Mouse (Mus musculus) neural tube, embryonic 11.5 days (tissue): ENCODE data around the gene Agap1. TPM values are rescaled to one million over a fixed set of nuclear protein-coding genes. Genes with fewer than 3 reads are reported as not detected.

Source experiments
- ATAC-seq: fragments of 200-750 bp; cut with Nextera tagmentation; 2 replicates; pipeline ENCODE4 v1.8.0; 2017; ENCODE audit warnings: moderate number of reproducible peaks, mild to moderate bottlenecking, moderate TSS enrichment, moderate library complexity; ENCODE audit not compliant: insufficient read depth, low FRiP score, low TSS enrichment
- DNase-seq: peaks from one replicate; pipeline ENCODE4 v3.0.0-alpha.2; 2015; ENCODE audit warnings: low spot score
- H3K27ac ChIP-seq: fragments of 300-500 bp; sonication (generic); 2 replicates; pipeline ENCODE4 v1.5.1; 2014; ENCODE audit warnings: low read depth, mild to moderate bottlenecking, low read length
- H3K27me3 ChIP-seq: fragments of 300-500 bp; sonication (generic); 2 replicates; pipeline ENCODE4 v1.6.1; 2014; ENCODE audit warnings: mild to moderate bottlenecking, low read length, mixed read lengths; ENCODE audit not compliant: control insufficient read depth, insufficient read depth
- H3K36me3 ChIP-seq: fragments of 300-500 bp; sonication (generic); 2 replicates; pipeline ENCODE4 v1.6.1; 2014; ENCODE audit warnings: mild to moderate bottlenecking, low read length, moderate library complexity, mixed read lengths; ENCODE audit not compliant: control insufficient read depth, insufficient read depth
- H3K4me1 ChIP-seq: fragments of 300-500 bp; sonication (generic); 2 replicates; pipeline ENCODE4 v1.6.1; 2014; ENCODE audit warnings: low read length, mixed read lengths; ENCODE audit not compliant: control insufficient read depth, insufficient read depth
- H3K4me2 ChIP-seq: fragments of 300-500 bp; sonication (generic); 2 replicates; pipeline ENCODE4 v1.6.1; 2014; ENCODE audit warnings: low read depth, mild to moderate bottlenecking, moderate library complexity
- H3K4me3 ChIP-seq: fragments of 300-500 bp; sonication (generic); 2 replicates; pipeline ENCODE4 v1.5.1; 2014; ENCODE audit warnings: low read depth, low read length
- H3K9ac ChIP-seq: fragments of 300-500 bp; sonication (generic); 2 replicates; pipeline ENCODE4 v1.6.1; 2014; ENCODE audit warnings: mild to moderate bottlenecking, low read length
- H3K9me3 ChIP-seq: fragments of 300-500 bp; sonication (generic); 2 replicates; pipeline ENCODE4 v1.6.1; 2016; ENCODE audit warnings: low read length; ENCODE audit not compliant: control insufficient read depth
- WGBS: fragments of 180-500 bp; shearing (Covaris S2); extraction: QIAGEN DNeasy Blood & Tissue Kit; methylation state at CpG from one replicate; pipeline ENCODE4 v1.1.7; 2014; 5-methylcytosine and 5-hydroxymethylcytosine counted together
- polyA plus RNA-seq: library from polyadenylated mRNA; unstranded; fragments of >200 nt; fragmentation: Nextera tagmentation; extraction: Ambion mirVana; gene quantifications from 2 replicates; pipeline ENCODE4 v1.2.1, GENCODE M21; 2014

Agap1 gene
- polyA plus RNA-seq, 1 experiment from 2014 or later: 31.1 TPM

GRCm38 (mm10) chr1:89566578-89567488, 112.2 kb downstream of the Agap1 start:
- H3K4me1 ChIP-seq: peaks cover 31% of the 10 kb centered on the region
- ATAC-seq: no peak
- H3K9ac ChIP-seq: no peak overlapping the region
- peak overlapping the region; percentile 65; the same call in 1 of the 2 replicates for H3K27ac ChIP-seq
- H3K36me3 ChIP-seq: no peaks in the 10 kb centered on the region
- no peaks in the 10 kb centered on the region for H3K27me3 ChIP-seq
- no peak overlapping the region for H3K4me3 ChIP-seq
- no peak for DNase-seq
- 20% methylated on average over 9 of the region's 9 CpGs for WGBS
- no peak overlapping the region for H3K4me2 ChIP-seq
- no peaks in the 10 kb centered on the region for H3K9me3 ChIP-seq

- Histone ChIP-seq H3K27ac (no peak overlapping the region), H3K9me3 (no peaks in the 10 kb centered on the region), H3K9ac (no peak overlapping the region), H3K4me1 (peaks cover 31% of the 10 kb centered on the region), H3K27me3 (no peaks in the 10 kb centered on the region), H3K4me3 (no peak overlapping the region), H3K36me3 (no peaks in the 10 kb centered on the region), H3K4me2 (no peak overlapping the region)
- 69% methylated on average over 6 of the region's 6 CpGs for WGBS
- ATAC-seq (no peak), DNase-seq (no peak)
These were observed 114.2 kb downstream of the Agap1 start for GRCm38 (mm10) chr1:89568546-89569405.

DNA sequence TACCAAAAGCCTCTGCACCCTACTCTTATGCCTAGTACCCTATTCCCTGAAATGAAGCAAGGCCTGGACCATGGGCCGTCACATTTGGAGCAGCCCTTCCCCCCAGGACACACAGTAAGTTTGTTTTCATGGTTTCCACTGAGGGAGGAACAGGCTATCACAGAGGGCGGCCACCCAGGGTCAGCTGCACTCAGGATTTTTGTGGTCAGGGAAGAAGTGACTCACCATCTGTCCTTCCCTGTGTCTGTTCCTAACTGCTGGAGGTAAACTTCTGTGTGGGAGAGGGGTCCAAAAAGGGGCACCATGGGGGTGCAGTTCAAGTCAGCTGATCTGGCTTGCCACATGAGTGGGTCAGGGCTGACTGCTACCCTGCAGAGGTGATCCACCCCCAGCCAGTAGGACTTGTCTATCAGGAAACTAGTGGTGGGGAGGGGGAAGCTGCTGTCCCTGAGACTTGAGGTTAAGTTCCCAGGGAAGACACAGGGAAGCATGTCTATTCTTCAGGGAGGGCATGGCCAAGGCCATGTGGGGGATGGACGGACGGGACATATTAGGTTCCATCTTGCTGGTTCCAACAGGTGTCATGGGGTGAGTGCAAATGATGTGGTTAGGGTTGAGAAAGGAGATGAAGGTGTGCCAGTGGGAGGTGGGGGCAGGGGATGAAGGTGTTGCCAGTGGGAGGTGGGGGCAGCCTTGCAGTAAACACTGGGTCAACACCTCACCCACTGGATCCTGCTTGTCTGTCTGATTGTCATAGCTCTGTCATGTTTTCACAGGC, 116.1 kb downstream of the Agap1 start:
- no peak overlapping the region for H3K4me2 ChIP-seq
- H3K27ac ChIP-seq: no peak overlapping the region
- H3K4me1 ChIP-seq: peaks cover 23% of the 10 kb centered on the region

GRCm38 (mm10) chr1:89573486-89573885, 118.9 kb downstream of the Agap1 start:
- WGBS: 93% methylated on average over 4 of the region's 4 CpGs
- H3K4me1 ChIP-seq: peaks cover 24% of the 10 kb centered on the region

More for the DNA sequence above, 116.1 kb downstream of the Agap1 start:
- Histone ChIP-seq H3K4me3 (no peak overlapping the region), H3K9me3 (no peaks in the 10 kb centered on the region), H3K9ac (no peak overlapping the region), H3K36me3 (no peaks in the 10 kb centered on the region), H3K27me3 (no peaks in the 10 kb centered on the region)
- no peak for ATAC-seq
- WGBS: 73% methylated on average over 4 of the region's 4 CpGs
- no peak for DNase-seq

DNA sequence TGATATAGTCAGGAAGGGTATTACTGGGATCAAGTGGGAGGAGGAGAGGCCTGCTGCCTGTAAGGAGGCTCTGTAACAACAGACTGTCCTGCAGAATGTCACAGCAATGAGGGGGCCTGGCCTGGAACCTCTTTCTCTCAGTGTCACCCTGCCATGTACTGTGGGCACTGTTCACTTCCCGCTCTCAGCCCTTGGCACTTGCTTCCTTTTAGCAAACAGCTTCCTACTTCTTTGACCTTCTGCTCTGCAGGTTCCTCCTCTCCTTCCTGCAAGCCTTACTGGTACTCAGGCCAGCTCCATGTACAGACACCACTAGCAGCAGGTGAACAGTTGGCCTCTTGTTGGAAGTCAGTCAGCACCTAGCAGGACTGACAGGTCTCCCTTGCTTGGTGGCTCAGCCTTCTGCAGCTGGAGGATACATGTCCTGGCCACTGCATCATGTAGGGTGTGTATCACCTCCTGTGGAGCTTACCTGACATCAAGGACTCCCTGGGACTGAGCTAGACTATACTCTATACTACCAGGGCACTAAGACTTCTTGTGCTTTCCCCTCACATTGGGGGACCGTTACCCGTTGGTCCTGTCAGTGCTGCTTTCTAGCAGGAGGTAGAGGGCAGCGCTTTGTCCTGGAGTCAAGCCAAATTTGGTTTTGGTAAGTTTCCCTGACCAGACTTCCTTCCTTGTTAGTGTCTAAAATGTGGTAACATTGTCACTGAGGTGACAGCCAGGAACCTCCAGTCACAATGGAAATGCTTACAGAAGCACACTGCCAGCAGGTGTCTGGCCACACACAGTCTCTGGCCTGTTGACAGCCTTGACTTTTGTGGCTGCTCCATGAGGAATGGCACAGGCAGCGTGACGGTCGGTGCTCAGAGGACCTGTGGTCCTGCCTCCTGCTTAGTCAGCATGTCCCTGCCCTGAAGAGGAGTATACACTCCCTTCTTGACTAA, 120.6 kb downstream of the Agap1 start:
- no peaks in the 10 kb centered on the region for H3K9me3 ChIP-seq
- ATAC-seq: no peak
- H3K4me2 ChIP-seq: no peak overlapping the region
- H3K27ac ChIP-seq: no peak overlapping the region
- no peak overlapping the region for H3K9ac ChIP-seq
- no peak for DNase-seq
- peaks cover 22% of the 10 kb centered on the region for H3K4me1 ChIP-seq
- H3K27me3 ChIP-seq: no peaks in the 10 kb centered on the region
- 59% methylated on average over 7 of the region's 7 CpGs for WGBS
- H3K4me3 ChIP-seq: no peak overlapping the region
- no peaks in the 10 kb centered on the region for H3K36me3 ChIP-seq

More at GRCm38 (mm10) chr1:89573486-89573885, 118.9 kb downstream of the Agap1 start:
- ATAC-seq (no peak), DNase-seq (no peak)
- Histone ChIP-seq H3K36me3 (no peaks in the 10 kb centered on the region), H3K9ac (no peak overlapping the region), H3K27me3 (no peaks in the 10 kb centered on the region), H3K4me3 (no peak overlapping the region), H3K4me2 (no peak overlapping the region), H3K27ac (no peak overlapping the region), H3K9me3 (no peaks in the 10 kb centered on the region)

GRCm38 (mm10) chr1:89576174-89576890, 121.7 kb downstream of the Agap1 start:
- Histone ChIP-seq H3K36me3 (no peaks in the 10 kb centered on the region), H3K4me1 (peaks cover 26% of the 10 kb centered on the region), H3K27ac (peak overlapping the region; percentile 92), H3K9ac (peak overlapping the region; percentile 54), H3K4me2 (peak overlapping the region; percentile 41), H3K4me3 (no peak overlapping the region), H3K27me3 (0 out of 2 replicates have a peak, but pooled peaks cover under 1% of the 10 kb centered on the region), H3K9me3 (no peaks in the 10 kb centered on the region)
- WGBS: 52% methylated on average over 7 of the region's 7 CpGs
- DNase-seq (no peak), ATAC-seq (no peak)

GRCm38 (mm10) chr1:89576985-89577384, 122.4 kb downstream of the Agap1 start:
- 0 out of 2 replicates have a peak overlapping the region, but pooled peaks have one; percentile 8 for H3K4me3 ChIP-seq
- H3K4me1 ChIP-seq: peaks cover 32% of the 10 kb centered on the region
- peak overlapping the region; percentile 54 for H3K9ac ChIP-seq
- ATAC-seq: no peak; the same call in 1 of the 2 replicates
- peak overlapping the region; percentile 41 for H3K4me2 ChIP-seq
- no peaks in the 10 kb centered on the region for H3K36me3 ChIP-seq
- DNase-seq: peak; percentile 75
- peak overlapping the region; percentile 92 for H3K27ac ChIP-seq
- peaks cover 5% of the 10 kb centered on the region; the same call in 1 of the 2 replicates for H3K27me3 ChIP-seq
- 21% methylated on average over 4 of the region's 4 CpGs for WGBS
- no peaks in the 10 kb centered on the region for H3K9me3 ChIP-seq
